Mouse (Mus musculus): ENCODE results near the gene Btbd11.

GRCm38 (mm10) chr10:85455985-85456384 lies 69.4 kb downstream of the Btbd11 start:
- TF ChIP-seq EP300 (optimal IDR thresholded peaks at IDR 0.05) (no peak), CTCF (IDR thresholded peaks at IDR 0.05; ENCODE audit: low read depth) (peak; percentile 47)
